Mouse (Mus musculus) heart, embryonic 12.5 days (tissue): Measurements from ENCODE around the gene Tmem165. TPM values are rescaled to one million over a fixed set of nuclear protein-coding genes. Genes with fewer than 3 reads are reported as not detected.

Experiments used
- ATAC-seq: fragments of 200-750 bp; cut with Nextera tagmentation; 2 replicates; pipeline ENCODE4 v1.8.0; 2017; ENCODE audit warnings: moderate TSS enrichment, moderate library complexity; ENCODE audit not compliant: insufficient number of reproducible peaks, low FRiP score
- H3K27ac ChIP-seq: fragments of 300-500 bp; sonication (generic); 2 replicates; pipeline ENCODE4 v1.5.1; 2016; ENCODE audit warnings: mild to moderate bottlenecking, moderate library complexity; ENCODE audit not compliant: poor library complexity, severe bottlenecking
- H3K27me3 ChIP-seq: fragments of 300-500 bp; sonication (generic); replicated peaks from 2 replicates; pipeline ENCODE4 v1.6.1; 2016; ENCODE audit warnings: mild to moderate bottlenecking, moderate library complexity
- H3K36me3 ChIP-seq: fragments of 300-500 bp; sonication (generic); 2 replicates; pipeline ENCODE4 v1.6.1; 2016; ENCODE audit warnings: mild to moderate bottlenecking, moderate library complexity
- H3K4me1 ChIP-seq: fragments of 300-500 bp; sonication (generic); replicated peaks from 2 replicates; pipeline ENCODE4 v1.6.1; 2016; ENCODE audit warnings: mild to moderate bottlenecking
- H3K4me2 ChIP-seq: fragments of 300-500 bp; sonication (generic); 2 replicates; pipeline ENCODE4 v1.6.1; 2016; ENCODE audit warnings: mild to moderate bottlenecking, moderate library complexity
- H3K4me3 ChIP-seq: fragments of 300-500 bp; sonication (generic); 2 replicates; pipeline ENCODE4 v1.5.1; 2016; ENCODE audit warnings: mild to moderate bottlenecking
- H3K9ac ChIP-seq: fragments of 300-500 bp; sonication (generic); 2 replicates; pipeline ENCODE4 v1.6.1; 2016; ENCODE audit warnings: mild to moderate bottlenecking, moderate library complexity
- H3K9me3 ChIP-seq: fragments of 300-500 bp; sonication (generic); replicated peaks from 2 replicates; pipeline ENCODE4 v1.6.1; 2016; ENCODE audit warnings: mild to moderate bottlenecking, moderate library complexity
- WGBS: fragments of 180-500 bp; shearing (Covaris S2); methylation state at CpG from one replicate; pipeline ENCODE4 v1.1.7; 2016; 5-methylcytosine and 5-hydroxymethylcytosine counted together
- polyA plus RNA-seq: library from polyadenylated mRNA; unstranded; fragments of >200 nt; fragmentation: Nextera tagmentation; extraction: Ambion mirVana; gene quantifications from 2 replicates; pipeline ENCODE4 v1.2.1, GENCODE M21; 2016

The Tmem165 gene
- polyA plus RNA-seq, 1 experiment from 2014 or later: 112 TPM

DNA sequence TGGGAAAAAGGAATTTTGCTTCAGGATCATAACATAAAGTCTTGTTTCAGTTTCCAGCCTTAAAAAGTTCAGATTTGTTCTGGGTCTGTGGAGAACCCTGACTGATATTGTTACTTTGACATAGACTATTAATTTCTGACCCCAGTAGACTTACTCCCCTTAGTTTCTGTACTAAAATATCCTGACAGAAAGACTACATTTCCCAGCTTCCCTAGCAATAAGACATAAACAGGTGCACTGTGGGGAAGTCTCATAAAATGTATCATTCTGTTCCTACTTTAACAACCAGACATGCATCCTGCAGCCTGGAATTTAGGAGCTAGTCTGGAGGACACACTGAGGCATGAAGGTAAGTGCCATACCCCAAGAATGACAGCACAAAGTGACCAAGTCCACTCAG, 12.6 kb upstream of the Tmem165 start:
- H3K9ac ChIP-seq: no peak overlapping the region
- H3K27ac ChIP-seq: no peak overlapping the region
- no peaks in the 10 kb centered on the region for H3K4me1 ChIP-seq
- peaks cover 3% of the 10 kb centered on the region; the same call in 1 of the 2 replicates for H3K9me3 ChIP-seq
- ATAC-seq: no peak
- no peak overlapping the region for H3K4me3 ChIP-seq
- H3K36me3 ChIP-seq: no peaks in the 10 kb centered on the region
- H3K4me2 ChIP-seq: no peak overlapping the region
- no peaks in the 10 kb centered on the region for H3K27me3 ChIP-seq

DNA sequence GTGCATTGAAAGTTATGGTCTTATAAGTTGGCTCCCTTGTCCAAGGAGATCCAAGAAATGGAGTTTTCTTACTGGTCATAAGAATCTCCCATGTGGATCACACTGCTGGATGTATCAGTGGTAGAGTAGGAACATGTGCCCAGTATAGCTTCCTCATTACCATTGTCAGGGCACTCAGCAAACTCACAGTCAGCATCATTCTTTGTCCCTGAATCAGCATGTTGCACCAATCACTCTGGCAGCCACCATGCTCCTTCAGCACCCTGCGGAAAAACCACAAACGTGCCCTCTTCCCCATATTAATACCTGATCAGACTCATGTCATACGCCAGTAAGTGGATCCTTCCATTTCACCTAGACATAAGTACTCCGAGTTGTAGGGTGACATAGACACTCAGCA, 8.6 kb upstream of the Tmem165 start:
- Histone ChIP-seq H3K36me3 (no peaks in the 10 kb centered on the region), H3K27ac (no peak overlapping the region), H3K27me3 (no peaks in the 10 kb centered on the region), H3K4me1 (0 out of 2 replicates have a peak, but pooled peaks cover 7% of the 10 kb centered on the region), H3K9ac (no peak overlapping the region), H3K4me2 (no peak overlapping the region), H3K4me3 (no peak overlapping the region), H3K9me3 (no peaks in the 10 kb centered on the region)
- no peak for ATAC-seq
- WGBS: 85% methylated on average over 4 of the region's 4 CpGs

DNA sequence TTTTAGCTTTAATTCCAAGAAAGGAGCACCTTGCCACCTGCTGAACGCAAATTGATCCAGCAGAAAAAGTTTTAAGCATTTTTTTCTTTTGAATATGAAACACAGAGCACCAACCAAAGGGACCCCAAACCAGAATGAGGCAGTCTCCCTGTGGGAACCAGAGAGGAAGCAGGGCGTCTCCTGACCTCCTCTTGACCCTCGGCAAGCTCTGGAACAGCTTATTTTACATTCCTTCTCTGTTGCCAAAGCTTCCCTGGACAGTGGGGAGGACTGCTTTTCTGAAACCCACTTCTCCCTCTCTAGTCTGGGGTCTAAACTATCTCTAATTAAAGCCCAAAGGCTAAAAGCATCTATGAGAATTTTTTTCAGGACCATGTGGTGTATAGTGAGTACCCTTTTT, 7.3 kb upstream of the Tmem165 start:
- Histone ChIP-seq H3K9me3 (no peaks in the 10 kb centered on the region), H3K4me2 (peak overlapping the region; percentile 25; the same call in 1 of the 2 replicates), H3K27ac (peak overlapping the region; percentile 45; the same call in 1 of the 2 replicates), H3K4me3 (no peak overlapping the region), H3K27me3 (no peaks in the 10 kb centered on the region), H3K36me3 (no peaks in the 10 kb centered on the region), H3K9ac (no peak overlapping the region), H3K4me1 (0 out of 2 replicates have a peak, but pooled peaks cover 7% of the 10 kb centered on the region)
- no peak for ATAC-seq
- 34% methylated on average over 3 of the region's 3 CpGs for WGBS

DNA sequence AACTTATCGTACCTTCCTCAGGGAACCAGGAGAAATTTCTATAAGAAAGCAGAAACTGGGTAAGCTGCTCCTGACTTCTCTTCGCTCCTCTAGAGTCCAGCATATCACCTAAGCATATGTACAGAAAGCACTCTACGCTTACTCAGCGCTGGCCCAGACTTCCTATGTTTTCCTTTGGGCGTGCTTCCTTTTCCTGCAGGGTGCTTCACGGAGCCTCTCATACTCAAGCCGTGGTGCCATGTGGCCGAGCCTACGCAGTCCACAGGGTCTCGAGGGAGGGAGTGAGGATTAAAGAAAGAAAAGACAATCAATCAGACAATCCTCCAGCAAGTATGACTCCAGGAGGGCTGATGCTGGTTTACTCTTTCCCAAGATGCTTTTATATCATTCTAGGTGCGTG, 6.8 kb upstream of the Tmem165 start:
- ATAC-seq: peak; percentile 68; the same call in 1 of the 2 replicates
- Histone ChIP-seq H3K27ac (peak overlapping the region; percentile 45; the same call in 1 of the 2 replicates), H3K36me3 (no peaks in the 10 kb centered on the region), H3K4me3 (no peak overlapping the region), H3K4me1 (0 out of 2 replicates have a peak, but pooled peaks cover 7% of the 10 kb centered on the region), H3K4me2 (0 out of 2 replicates have a peak overlapping the region, but pooled peaks have one; percentile 25), H3K9me3 (no peaks in the 10 kb centered on the region), H3K27me3 (no peaks in the 10 kb centered on the region), H3K9ac (no peak overlapping the region)
- 61% methylated on average over 11 of the region's 11 CpGs for WGBS

DNA sequence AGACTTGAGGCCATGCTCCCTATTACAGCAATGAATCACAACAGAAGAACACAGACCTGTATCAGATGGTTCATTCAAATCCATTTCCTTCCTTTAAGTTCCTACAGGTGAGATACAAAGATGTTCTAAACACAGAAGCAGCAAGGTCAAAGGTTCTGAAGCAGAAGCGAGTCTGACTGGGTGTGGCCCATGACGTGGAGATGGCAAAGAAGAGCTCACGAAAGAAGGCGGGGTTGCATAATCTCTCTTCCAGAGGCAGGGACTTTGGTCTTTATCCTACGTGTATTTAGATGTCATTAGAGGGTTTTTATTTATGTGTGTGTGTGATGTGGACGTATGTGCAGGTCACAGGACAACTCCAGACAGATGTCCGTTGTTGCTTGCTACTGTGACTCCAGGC, 6.0 kb upstream of the Tmem165 start:
- Histone ChIP-seq H3K4me2 (no peak overlapping the region), H3K27ac (no peak overlapping the region), H3K4me1 (peaks cover 12% of the 10 kb centered on the region), H3K9ac (no peak overlapping the region), H3K27me3 (no peaks in the 10 kb centered on the region), H3K4me3 (no peak overlapping the region), H3K36me3 (no peaks in the 10 kb centered on the region), H3K9me3 (no peaks in the 10 kb centered on the region)
- ATAC-seq: no peak
- 73% methylated on average over 7 of the region's 7 CpGs for WGBS

DNA sequence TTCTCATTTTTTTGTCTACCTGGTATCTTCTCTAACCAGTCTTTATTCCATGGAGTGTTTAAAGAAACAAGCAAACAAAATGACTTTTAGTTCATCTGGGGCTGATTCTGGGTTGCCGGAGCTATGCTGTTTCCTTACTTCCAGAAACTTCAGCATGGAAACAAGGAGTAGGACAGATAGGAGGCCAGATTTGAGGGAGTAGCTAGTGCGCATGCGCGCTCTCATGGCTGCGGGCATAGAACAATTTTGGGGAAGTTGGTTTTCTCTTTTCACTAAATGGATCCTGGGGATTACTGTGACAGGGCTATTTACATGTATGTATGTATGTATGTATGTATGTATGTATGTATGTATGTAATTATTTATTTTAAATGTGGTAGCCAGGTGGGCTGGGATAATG, 4.5 kb upstream of the Tmem165 start:
- Histone ChIP-seq H3K36me3 (no peaks in the 10 kb centered on the region), H3K4me2 (no peak overlapping the region), H3K27ac (no peak overlapping the region), H3K4me1 (peaks cover 15% of the 10 kb centered on the region), H3K27me3 (no peaks in the 10 kb centered on the region), H3K9ac (no peak overlapping the region), H3K4me3 (no peak overlapping the region), H3K9me3 (no peaks in the 10 kb centered on the region)
- ATAC-seq: no peak
- WGBS: 92% methylated on average over 5 of the region's 5 CpGs

DNA sequence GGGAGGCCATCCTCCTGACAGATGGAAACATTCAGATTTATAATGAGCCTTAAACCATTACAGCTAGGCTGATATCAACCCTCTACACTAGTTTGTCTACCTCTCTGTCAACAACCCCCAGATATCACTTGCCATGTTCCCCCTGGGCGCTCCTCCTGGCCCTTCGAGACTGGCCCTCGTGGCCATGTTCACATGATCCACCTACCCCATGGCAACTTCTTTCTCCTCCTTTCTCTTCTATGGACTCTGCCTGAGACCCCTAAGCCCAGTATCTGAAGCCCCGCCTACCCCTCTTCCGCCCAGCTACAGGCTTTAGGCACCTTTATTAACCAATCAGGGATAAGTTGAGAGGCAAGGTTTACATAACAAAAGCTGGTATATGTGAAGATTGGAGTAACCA, 3.9 kb upstream of the Tmem165 start:
- no peaks in the 10 kb centered on the region for H3K9me3 ChIP-seq
- H3K36me3 ChIP-seq: no peaks in the 10 kb centered on the region
- no peak overlapping the region for H3K9ac ChIP-seq
- H3K27me3 ChIP-seq: no peaks in the 10 kb centered on the region
- no peak overlapping the region for H3K27ac ChIP-seq
- ATAC-seq: no peak
- WGBS: 69% methylated on average over 5 of the region's 5 CpGs
- no peak overlapping the region for H3K4me2 ChIP-seq
- H3K4me1 ChIP-seq: peaks cover 15% of the 10 kb centered on the region
- H3K4me3 ChIP-seq: no peak overlapping the region

DNA sequence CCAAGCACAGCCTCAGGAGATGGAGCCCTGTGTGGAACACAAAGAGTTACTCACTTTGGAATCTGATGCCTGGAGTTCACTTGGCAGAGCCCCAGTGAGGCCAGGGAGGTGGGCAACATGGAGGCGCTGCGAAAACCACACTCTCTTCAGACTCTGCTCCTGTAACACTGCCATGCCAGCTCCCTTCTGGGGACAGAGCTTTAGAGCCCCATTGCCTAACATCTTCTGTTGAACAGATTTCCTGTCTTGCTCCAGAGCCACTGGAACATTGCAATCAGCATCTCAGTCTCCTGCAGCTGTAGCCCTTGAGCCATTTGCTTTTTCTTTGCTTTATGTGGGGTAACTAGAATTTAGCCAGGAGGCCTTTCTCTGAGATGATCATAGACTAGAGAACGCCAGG, 1.4 kb upstream of the Tmem165 start:
- H3K4me1 ChIP-seq: peaks cover 25% of the 10 kb centered on the region
- H3K27ac ChIP-seq: peak overlapping the region; percentile 31
- no peaks in the 10 kb centered on the region for H3K9me3 ChIP-seq
- WGBS: 51% methylated on average over 3 of the region's 3 CpGs
- ATAC-seq: no peak
- H3K36me3 ChIP-seq: peaks cover 3% of the 10 kb centered on the region; the same call in 1 of the 2 replicates
- H3K9ac ChIP-seq: no peak overlapping the region
- H3K4me3 ChIP-seq: no peak overlapping the region
- H3K4me2 ChIP-seq: no peak overlapping the region
- no peaks in the 10 kb centered on the region for H3K27me3 ChIP-seq

DNA sequence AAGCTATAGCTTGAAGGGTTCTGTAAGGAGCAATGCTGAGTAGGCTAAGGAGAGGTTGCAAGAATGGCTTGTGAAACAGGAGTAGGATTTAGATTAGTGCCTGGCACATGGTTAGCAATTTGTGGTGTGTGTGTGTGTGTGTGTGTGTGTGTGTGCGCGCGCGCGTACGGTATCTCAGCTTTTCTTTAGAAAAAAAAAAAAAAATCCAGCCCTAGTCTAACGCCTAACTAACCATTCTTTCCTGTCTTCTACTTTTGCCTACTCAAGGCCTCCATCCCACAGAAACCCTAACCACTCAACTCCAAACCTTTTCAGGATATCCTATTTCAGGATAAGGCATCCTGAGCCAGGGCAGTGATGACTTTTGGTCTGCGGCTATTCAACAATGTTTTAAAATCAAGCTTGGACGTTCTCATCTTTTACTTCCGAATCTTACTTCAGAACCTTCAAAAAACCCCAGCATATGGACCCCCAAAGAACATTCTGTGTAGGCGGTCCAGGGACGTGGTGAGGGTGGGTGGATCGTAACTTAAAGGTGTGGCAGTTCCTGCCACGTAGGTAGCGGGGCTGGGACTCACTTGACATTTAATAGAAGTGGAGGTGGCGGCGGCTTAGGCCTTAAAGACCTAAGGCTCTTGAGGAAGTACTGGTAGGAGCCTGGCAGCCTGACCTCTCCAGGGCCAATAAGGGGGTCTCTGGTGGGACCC, 484 bp upstream of the Tmem165 start:
- 38% methylated on average over 17 of the region's 17 CpGs for WGBS
- H3K9me3 ChIP-seq: no peaks in the 10 kb centered on the region
- no peaks in the 10 kb centered on the region for H3K27me3 ChIP-seq
- ATAC-seq: no peak; the same call in 1 of the 2 replicates
- H3K9ac ChIP-seq: peak overlapping the region; percentile 89
- H3K4me2 ChIP-seq: peak overlapping the region; percentile 72
- peaks cover 32% of the 10 kb centered on the region for H3K4me1 ChIP-seq
- H3K36me3 ChIP-seq: peaks cover 3% of the 10 kb centered on the region; the same call in 1 of the 2 replicates
- H3K4me3 ChIP-seq: peak overlapping the region; percentile 91
- peak overlapping the region; percentile 96; the same call in 1 of the 2 replicates for H3K27ac ChIP-seq

DNA sequence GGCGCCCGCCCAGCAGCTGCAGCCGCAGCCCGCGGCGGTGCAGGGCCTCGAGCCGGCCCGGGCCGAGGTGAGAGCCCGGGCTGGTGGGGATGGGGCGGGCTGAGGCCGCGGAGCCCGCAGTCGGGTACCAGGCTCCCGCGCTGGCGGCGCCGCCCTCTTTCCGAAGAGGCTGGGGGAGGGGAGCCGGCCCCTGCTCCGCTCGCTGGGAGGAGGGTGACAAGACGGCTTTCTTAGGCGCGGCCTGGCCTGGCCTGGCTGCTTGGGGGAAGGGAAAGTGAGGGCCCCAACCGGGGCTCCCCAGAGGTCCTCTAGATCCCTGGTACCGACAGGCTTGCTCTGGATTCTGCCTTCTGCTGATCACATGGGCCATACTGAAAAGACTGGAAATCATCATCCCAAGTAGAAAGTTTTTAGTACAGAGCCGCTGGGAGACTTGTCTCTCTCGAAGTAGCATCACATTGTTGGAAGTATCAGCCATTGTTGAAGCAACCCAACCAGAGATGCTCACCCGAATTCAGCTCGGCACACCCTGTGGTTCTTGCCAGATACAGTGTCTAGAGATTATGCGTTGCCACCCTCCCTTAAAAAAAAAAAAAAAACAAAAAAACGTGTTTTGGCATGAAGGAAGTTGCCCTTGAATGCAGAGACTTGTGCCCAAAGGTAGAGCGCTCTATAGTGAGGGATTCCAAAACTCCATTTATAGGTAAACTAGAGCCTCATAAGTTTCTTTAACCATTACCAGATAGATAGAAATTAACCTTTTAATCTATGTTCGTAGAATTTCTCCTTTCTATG, 803 bp downstream of the Tmem165 start:
- peak overlapping the region; percentile 96 for H3K27ac ChIP-seq
- H3K4me1 ChIP-seq: peaks cover 38% of the 10 kb centered on the region
- H3K27me3 ChIP-seq: no peaks in the 10 kb centered on the region
- ATAC-seq: peak; percentile 92
- peak overlapping the region; percentile 89 for H3K9ac ChIP-seq
- H3K36me3 ChIP-seq: peaks cover 3% of the 10 kb centered on the region; the same call in 1 of the 2 replicates
- no peaks in the 10 kb centered on the region for H3K9me3 ChIP-seq
- peak overlapping the region; percentile 72 for H3K4me2 ChIP-seq
- H3K4me3 ChIP-seq: peak overlapping the region; percentile 91
- 4% methylated on average over 36 of the region's 38 CpGs for WGBS

DNA sequence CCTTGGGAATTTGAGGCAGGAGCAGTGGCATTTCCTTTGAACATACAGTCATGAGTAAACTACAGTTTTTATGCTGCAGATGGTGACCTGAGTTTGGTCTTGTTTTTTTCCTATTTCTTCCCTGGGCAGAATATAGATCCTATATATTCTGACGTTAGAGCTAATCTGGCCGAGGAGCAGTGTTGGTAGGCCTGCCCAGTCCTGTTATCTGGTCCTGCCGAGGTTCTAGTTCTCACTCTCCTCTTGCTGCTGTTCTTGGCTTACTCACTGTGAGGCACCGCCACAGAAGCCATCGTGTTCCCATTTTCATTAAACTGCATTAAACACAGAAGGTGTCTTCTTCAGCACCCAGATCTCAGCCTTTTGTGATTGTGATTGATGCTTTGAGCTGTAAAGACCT, 4.2 kb downstream of the Tmem165 start:
- Histone ChIP-seq H3K9me3 (no peaks in the 10 kb centered on the region), H3K9ac (no peak overlapping the region), H3K36me3 (peaks cover 9% of the 10 kb centered on the region; the same call in 1 of the 2 replicates), H3K4me3 (peak overlapping the region; percentile 7; the same call in 1 of the 2 replicates), H3K27ac (peak overlapping the region; percentile 30; the same call in 1 of the 2 replicates), H3K27me3 (no peaks in the 10 kb centered on the region), H3K4me2 (peak overlapping the region; percentile 47), H3K4me1 (peaks cover 63% of the 10 kb centered on the region)
- WGBS: 38% methylated on average over 5 of the region's 5 CpGs
- ATAC-seq: no peak
